Mouse (Mus musculus): ENCODE results near the gene Nfkb2. TPM values are rescaled to one million over a fixed set of nuclear protein-coding genes. Genes with fewer than 3 reads are reported as not detected.

The Nfkb2 gene
- 0.96 and 1.0 TPM in 2 replicates for total RNA-seq (2015; ENCODE audit: low replicate concordance)
- 2.8 and 3.1 TPM in 2 replicates for total RNA-seq (2017; ENCODE audit: low replicate concordance)

DNA sequence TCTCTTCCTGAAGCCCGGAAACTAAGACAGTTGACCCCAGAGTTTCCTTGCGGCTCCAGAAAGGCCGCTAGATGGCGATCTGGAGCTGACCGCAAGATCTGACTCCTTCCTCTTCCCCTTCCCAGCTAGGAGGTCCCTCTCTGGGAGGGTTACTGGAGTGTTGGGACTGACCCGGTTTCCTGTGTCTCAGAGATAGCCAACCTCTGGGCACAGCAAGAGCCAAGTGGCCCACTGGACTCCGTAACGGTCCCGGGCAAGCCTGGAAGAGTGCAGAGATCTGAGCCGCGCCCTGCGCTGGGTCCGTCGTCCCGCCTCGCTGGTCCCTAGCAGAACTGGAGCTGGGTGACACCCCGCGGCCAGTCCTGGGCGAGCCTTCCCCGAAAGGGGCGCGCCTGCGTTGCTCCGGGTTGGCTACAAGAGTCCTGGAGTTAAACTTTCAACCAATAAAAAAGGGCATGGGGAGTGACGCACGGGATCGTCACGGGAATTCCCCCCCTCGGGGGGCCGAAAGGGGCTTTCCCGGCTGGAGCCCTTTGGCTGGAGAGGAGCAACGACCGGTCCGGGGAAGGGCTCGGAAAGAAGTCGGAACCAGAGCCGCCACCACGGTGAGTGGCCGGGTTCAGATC, at the start of gene Nfkb2:
TSS of gene Nfkb2 (plus strand) at position 105 of the 626 bp plus-strand sequence.
- ATAC-seq (replicated peaks; ENCODE audit: low FRiP score, poor library complexity, severe bottlenecking) = peak; percentile 73

DNA sequence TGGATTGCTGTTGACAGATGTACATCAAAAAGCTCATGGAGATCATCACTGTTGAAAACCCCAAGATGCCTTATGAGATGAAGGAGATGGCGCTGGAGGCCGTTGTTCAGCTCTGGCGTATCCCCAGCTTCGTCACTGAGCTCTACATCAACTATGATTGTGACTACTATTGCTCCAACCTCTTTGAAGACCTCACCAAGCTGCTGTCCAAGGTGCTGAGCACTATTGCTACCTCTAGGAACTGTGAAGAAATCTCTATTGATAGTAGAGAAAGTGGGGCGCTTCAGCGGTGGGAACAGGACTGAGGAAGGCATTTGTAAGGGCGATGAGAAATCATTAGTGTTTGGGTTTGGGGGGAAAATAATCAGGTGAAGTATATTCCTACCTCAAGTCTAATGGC, 39.4 kb upstream of the Nfkb2 start:
- no peak for ATAC-seq (replicated peaks; ENCODE audit: low FRiP score, poor library complexity, severe bottlenecking)

DNA sequence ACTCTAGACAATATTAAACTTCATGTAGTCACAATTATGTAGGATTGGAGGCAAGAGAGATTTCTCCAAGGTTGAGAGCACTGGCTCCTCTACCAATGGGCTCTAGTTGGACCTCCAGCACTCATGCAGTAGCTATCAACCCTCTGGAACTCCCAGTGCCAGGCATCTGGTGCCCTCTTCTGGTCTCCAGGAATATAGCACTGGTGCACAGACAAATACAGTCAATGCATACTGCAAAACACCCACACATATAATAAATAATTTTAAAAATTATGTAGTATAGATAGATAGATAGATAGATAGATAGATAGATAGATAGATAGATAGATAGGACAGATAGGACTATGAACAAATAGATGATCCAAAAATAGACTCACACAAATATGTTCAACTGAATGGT, 28.8 kb upstream of the Nfkb2 start:
- no peak; the same call in 1 of the 2 replicates for ATAC-seq (replicated peaks; ENCODE audit: low FRiP score, poor library complexity, severe bottlenecking)

DNA sequence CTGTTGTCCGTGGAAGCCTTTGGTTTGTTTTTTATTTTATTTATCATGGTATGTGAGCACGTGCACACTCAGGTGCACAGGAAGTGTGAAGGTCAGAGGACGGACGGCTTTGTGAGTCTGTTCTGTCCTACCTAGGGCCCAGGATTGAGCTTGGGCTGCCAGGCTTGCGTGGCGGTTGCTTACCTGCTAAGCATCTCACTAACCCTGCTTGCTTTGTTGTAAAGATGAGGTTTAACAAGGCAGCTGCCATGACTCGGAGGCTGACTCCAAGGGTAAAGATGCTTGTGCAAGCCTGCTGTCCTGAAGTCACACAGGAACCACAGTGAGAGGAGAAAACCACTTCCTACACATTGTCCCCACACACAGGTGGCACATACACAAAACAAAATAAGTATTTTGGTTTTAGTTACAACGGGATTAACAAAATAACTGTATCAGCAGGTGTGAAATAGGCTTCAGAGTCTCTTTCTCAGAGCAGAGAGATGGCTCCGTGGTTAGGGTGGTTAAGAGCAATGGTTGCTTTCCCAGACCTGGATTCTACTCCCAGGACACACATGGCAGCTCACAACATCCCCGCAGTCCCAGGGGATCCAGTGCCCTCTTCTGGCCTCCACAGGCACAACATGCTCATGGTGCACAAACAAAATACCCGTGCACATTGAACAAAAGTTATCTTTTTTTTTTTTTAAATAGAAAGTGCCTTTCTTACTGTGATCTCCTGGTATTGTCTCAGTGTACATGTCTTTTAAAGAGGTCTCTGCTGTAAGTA, 21.9 kb upstream of the Nfkb2 start:
- no peak for ATAC-seq (replicated peaks; ENCODE audit: low FRiP score, poor library complexity, severe bottlenecking)

DNA sequence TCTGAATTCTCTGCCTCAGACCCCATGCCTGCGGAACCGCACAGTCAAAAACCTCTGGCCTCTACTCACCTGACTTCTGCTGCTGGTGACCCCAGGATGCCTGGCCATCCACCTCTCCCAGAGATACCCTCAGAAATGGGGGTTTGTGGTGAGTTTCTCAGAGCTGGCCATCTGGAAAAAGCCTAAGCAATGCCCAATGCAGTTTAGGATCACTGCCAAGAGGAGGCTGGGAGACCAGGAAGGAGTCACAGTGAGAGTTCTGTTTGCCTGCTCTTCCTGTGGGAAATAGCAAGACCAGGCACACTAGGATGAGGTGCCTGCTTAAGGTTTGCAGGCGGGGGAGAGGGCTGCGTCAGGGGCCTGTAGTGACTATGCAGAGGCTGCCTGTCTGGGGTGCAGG, 19.4 kb upstream of the Nfkb2 start:
- ATAC-seq (replicated peaks; ENCODE audit: low FRiP score, poor library complexity, severe bottlenecking) = no peak

DNA sequence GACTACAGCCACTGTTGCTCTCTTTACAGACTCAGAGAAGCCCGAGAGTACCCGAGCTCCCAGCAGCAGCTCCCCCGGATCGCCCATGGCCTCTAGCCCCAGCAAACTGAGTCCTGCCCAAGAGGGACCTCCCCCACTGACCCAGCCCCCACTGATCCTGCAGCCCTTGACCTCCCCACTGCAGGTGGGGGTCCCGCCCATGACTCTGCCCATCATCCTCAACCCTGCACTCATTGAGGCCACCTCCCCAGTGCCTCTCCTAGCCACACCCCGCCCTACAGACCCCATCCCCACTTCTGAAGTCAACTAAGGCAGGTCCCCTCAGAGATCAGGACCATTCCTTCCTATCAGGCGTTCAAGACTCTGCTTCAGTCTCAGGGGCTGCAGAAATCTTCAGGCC, 18.5 kb upstream of the Nfkb2 start:
- ATAC-seq (replicated peaks; ENCODE audit: low FRiP score, poor library complexity, severe bottlenecking) = no peak

DNA sequence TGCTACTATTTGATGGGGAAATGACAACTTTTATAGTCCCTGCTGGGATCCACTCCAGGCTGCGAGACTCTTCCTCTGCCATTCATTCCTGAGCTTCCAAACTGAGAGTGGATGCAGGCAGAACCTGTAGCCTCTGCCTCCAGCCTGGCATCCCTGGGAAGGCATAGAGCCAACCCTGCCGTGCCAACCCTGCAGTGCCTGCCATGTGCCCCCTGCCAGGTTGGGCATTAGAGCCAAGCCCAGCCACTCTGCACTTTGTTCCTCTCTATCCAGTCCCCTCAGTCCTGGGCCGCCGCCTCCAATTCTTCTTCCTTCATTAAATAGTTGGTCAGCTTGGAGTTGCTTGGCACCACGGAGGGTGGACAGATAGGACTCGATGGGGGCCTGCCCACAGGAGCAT, 18.1 kb upstream of the Nfkb2 start:
- no peak for ATAC-seq (replicated peaks; ENCODE audit: low FRiP score, poor library complexity, severe bottlenecking)

DNA sequence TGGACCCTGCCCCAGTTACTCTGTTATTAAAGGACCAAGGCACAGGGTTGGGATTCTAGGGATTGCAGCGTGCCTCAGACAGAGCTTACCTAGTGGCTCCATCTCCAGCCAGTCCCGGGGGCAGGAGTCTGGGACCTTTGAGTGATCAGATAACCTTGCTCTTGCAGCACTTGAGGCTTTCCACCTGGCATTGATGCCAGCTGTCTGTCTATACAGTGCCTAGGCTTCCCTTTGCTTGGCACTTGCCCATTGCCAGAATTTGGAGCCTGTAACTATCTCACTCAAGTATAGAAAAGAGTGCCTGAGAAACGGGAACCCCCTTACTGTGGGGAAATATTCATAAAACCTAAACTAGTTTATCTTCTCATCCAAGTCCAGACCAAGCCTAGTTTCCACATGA, 17.2 kb upstream of the Nfkb2 start:
- no peak for ATAC-seq (replicated peaks; ENCODE audit: low FRiP score, poor library complexity, severe bottlenecking)

DNA sequence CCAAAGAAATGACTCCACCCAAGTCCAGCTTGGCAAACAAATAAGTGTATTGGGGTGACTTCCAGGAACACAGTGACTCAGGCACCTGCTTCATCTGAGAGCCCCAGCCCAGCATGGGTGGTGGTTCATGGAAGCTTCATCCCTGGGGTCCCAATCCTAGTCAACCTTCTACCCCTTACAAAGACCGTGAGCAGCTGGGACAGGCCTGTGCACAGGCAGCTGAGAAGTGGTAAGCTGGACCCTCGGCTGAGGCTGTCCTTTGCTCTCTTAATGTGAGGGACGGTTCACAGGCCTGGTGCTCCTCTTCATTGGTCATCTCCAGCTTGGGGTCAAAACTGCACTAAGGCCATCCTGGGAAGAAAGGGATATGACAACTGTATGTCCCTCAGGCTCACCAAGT, 16.6 kb upstream of the Nfkb2 start:
- no peak for ATAC-seq (replicated peaks; ENCODE audit: low FRiP score, poor library complexity, severe bottlenecking)

DNA sequence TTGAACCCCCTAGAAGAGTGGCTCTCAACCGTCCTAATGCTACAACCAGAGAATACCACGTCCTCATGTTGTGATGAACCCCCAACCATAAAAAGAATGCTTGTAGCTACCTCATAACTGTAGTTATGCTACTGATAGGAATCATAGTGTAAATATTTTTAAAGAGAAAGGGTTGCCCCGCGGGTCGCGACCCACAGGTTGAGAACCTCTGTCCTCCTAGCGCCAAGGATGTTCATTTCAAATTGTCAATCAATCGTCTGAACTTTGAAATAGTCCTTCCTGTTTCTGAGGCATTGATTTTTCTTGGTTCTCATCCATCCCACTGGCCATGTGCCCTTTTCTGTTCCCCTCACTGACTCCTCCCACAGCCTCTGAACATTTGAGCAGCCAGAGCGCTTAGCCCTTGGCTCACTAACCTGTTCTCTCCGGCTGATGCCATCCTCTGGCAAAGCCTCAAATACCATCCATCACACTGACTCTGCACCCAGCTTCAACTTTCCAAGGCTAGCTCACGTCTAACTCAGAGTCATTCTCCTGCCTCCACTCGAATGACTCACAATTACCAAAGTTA, 13.5 kb upstream of the Nfkb2 start:
- ATAC-seq (replicated peaks; ENCODE audit: low FRiP score, poor library complexity, severe bottlenecking) = no peak

DNA sequence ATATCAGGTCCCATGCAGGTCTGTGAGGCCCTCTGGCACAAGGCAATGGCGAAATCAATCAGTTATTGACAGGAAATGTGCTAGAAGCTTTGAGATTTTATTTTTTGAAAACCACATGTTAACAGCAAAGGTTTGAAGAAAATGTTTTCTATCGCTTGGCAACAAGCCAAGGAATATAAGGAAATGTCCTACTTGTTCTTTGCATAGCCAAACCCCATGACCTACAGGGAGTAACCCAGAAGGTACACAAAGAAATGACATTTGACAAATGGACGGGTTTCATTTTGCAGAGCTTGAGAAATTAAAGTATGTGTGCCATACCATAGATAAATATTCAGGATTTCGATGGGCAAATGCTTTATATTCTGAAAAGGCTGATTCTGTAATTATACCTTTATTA, 7.2 kb upstream of the Nfkb2 start:
- ATAC-seq (replicated peaks; ENCODE audit: low FRiP score, poor library complexity, severe bottlenecking) = no peak

DNA sequence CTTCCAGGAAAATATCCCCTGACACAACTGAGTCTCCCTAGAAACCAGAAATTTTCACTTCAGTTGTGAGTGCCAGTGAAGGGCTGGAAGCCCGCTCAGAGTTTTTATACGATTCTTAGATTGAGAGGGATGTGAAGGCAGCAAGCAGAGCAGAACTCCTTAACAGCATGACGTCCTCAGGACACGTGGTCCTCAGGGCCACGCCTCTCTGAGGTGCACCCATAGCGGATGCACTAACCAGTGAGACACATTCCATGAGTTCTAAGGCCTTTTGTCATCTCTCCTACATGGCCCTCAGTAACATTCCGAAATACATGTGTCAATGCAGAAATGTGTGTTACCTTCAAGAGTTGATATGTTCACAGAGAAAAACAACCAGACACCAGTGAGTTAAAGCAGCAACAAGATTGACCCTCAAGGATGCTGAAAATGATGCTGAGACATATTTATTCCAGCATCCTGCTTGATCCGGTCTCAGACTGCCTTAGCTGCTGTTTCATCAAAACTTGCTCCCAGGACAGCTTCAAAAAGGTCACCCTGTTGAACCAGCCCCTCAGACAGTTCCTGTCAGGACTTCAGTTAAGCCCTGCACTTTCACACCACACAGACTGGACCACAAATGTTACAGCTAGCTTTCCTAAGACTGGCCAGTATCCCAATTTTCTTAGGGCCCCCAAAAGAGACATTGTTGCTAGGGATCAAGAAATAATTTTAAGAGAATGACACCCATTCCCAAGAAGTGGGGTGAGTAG, 3.6 kb upstream of the Nfkb2 start:
- no peak for ATAC-seq (replicated peaks; ENCODE audit: low FRiP score, poor library complexity, severe bottlenecking)

DNA sequence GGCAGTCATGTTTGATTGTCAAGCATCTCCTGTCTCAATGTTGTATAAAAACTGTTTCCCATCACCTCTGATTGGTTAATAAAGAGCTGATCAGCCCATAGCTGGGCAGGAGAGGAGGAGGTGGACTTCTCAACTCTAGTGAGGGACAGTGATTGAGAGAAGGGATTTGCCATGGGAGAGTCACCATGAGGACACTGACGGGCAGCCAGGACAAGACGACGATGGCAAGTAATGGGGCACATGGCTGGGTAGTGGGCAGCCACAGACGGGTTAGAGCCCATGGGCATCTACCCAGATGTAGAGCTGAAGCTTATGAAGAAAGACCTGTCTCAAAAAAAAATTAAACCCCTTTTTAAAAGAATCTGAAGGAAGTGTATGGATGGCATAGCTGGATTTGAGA, 1.6 kb upstream of the Nfkb2 start:
- ATAC-seq (replicated peaks; ENCODE audit: low FRiP score, poor library complexity, severe bottlenecking) = no peak

DNA sequence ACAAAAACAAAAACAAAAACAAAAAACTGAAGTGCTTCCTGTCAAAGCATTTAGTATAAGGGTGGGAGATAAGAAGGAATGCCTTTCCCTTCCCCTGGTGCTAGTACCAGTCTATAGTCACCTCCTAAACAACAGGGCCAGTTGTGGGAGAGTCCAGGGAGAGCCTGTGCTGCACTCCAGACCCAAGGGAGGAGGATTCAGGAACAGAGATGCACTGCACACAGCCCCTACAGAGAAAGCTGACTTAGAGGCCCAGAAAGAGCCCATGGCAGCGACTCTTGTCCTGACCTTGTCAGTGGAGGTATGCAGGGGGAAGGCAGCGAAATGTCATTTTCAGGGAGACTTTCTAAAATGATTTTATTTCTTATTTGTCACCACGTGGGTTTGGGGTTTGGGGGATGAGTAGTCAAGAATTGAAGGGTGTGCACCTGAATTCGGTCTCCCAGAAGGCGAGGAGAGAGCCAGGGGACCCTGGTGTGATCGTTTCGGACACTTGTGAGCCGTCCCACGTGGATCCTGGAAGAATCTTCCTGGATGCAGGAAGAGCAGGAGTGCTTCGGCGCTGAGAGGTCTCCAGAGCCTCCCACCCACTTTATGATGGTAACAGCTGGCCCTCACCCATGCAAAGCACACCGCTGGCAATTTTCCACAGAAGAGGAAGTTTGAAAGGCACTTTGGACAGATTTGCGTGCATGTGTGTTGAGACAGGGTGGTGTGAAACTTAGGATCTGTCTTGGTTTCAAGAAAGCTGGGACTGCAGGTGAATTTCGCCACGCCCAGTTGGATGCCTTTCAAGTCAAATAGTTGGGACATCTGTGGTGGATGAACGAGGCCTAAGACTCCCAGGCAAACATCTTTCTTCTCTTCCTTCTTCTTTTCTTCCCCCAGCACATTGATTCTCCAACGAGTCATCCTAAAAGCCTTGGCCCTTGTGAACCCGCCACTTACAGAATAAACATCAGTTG, 587 bp upstream of the Nfkb2 start:
- no peak for ATAC-seq (replicated peaks; ENCODE audit: low FRiP score, poor library complexity, severe bottlenecking)

DNA sequence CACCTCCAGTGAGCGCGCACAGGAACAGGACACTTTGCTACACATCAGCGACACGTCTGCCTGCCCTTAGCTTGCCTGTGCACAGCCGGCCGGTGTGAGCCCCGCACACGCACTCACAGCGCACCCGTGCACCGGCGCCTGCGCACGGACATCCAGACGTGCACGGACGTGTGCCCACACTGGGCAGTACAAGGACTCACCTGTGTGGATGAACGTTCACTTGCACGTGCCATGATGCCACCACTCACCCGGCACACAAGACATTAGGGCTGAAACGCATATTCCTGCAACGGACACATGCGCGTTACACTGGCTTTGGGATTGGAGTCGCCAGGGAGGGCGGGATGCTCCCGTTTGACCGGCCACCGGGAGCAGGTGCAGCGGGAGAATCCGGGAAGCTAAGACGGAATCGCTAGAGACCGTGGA, 801 bp downstream of the Nfkb2 start:
- peak; percentile 16 for ATAC-seq (replicated peaks; ENCODE audit: low FRiP score, poor library complexity, severe bottlenecking)

DNA sequence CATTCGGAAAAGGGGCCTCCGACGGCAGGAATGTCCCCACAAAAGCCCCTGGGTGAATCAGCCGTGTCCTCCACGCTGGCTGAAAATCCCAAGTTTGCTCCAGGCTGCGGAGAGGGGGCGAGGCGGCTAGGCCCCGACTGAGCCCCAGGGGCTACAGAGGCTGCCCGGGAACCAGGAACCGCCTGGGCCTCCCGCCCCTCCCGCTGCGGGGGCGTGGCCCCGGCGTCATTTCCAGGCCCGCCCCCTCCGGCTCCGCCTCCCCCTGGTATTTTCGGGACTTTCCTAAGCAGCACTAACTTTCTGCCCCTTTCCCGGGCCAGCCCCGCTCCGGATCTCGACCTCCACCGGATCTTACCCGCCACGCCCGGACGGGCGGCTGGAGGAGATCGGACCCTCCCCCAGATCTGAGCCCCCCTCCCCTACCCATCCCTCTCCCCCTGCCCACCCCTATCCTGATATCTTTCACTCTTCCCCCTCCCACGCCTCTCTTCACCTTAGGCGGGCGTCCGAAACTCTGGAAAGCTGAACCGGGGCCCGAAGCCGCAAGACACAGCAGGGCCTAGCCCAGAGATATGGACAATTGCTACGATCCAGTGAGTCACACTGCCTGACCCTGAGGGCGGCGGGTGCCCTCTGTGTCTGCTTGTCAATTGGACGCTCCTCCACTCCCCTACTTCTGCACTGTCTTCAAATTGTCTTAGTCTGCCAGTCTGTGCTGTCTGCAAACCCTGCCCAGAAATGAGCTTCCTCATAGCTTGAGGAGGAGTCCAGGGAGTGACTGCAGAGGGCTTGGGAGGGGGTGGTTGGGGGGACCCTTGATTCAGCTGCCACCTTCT, 1.5 kb downstream of the Nfkb2 start:
- ATAC-seq (replicated peaks; ENCODE audit: low FRiP score, poor library complexity, severe bottlenecking) = peak; percentile 68

DNA sequence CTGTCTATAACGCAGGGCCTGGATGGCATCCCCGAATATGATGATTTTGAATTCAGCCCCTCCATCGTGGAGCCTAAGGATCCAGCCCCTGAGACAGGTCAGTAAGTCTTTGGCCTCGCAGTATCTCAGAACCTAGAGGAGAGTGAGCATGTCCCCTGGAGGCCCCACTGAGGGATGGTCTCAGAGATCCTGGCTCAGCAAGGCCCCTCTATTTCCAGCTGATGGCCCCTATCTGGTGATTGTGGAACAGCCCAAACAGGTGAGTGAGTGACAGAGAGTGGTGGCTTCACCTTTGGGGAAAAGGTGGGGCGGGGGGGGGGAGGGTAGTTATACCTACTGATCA, 2.1 kb downstream of the Nfkb2 start:
- ATAC-seq (replicated peaks; ENCODE audit: low FRiP score, poor library complexity, severe bottlenecking) = no peak

DNA sequence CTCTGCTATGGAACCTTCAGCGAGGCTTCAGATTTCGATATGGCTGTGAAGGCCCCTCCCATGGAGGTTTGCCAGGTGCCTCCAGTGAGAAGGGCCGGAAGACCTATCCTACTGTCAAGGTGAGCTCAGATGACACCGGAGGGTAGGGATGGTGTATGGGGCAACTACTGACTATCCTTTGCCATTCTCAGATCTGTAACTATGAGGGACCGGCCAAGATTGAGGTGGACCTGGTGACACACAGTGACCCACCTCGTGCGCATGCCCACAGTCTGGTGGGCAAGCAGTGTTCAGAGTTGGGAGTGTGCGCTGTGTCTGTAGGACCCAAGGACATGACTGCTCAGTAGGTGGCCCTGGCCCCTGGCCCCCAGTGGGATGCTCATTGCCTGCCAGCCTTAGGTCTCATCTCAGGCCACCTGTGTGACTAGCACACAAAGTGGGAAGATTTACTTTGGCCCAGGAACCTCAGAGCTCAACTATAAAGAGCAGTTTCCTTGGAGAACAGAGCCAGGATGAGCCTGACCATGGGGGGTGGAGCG, 2.7 kb downstream of the Nfkb2 start:
- no peak for ATAC-seq (replicated peaks; ENCODE audit: low FRiP score, poor library complexity, severe bottlenecking)
